30 mouse cellular contexts compared by ENCODE assay signal in genomic region chr19:25404163-25404562, GRCm38 (mm10).
A peak's percentile ranks its signal among the peaks of the same experiment; 100 is the strongest.
DNase-seq lines count a peak whose midpoint lies in the region; ATAC-seq and TF ChIP-seq lines count a peak whose summit lies in the region.
"Had no signal": no experiment of that assay in that cellular context is flagged by ENCODE, and none has a peak within 500 bp of the region (broad histone marks: within the 10 kb centered on the region; RNA-seq: fewer than 3 reads in every experiment).

No protein-coding gene starts in this region.

- H3K27me3 ChIP-seq in limb, embryonic 12.5 days: no peaks in the 10 kb centered on the region
- H3K27me3 ChIP-seq in limb, embryonic 10.5 days (ENCODE audit: low read depth, poor library complexity, severe bottlenecking): no peaks in the 10 kb centered on the region
- no peaks in the 10 kb centered on the region for H3K27me3 ChIP-seq in limb, embryonic 14.5 days (ENCODE audit: control insufficient read depth, insufficient read depth, low read length)
- H3K27me3 ChIP-seq: CH12.LX; embryonic facial prominence, embryonic 13.5 days; forebrain, embryonic 15.5 days; heart, embryonic 13.5 days had no signal

- H3K9ac ChIP-seq in limb, embryonic 12.5 days (replicated peaks): no peak overlapping the region
- no peak overlapping the region for H3K9ac ChIP-seq in limb, embryonic 14.5 days (ENCODE audit: low read depth, low read length, severe bottlenecking)
- H3K9ac ChIP-seq: embryonic facial prominence, embryonic 13.5 days; forebrain, embryonic 12.5 days; forebrain, embryonic 15.5 days; heart, embryonic 13.5 days; hindbrain, embryonic 14.5 days had no signal

- peak; percentile 70 for ATAC-seq in limb, embryonic 12.5 days (ENCODE audit: insufficient number of reproducible peaks, insufficient read depth, low FRiP score, low TSS enrichment, low read depth)
- peak; percentile 82 for ATAC-seq in limb, embryonic 14.5 days (ENCODE audit: low FRiP score, low read depth)
- ATAC-seq: forebrain, embryonic 15.5 days had no signal

- TF ChIP-seq POLR2A in limb, embryonic 14.5 days (IDR thresholded peaks at IDR 0.05; ENCODE audit: borderline replicate concordance, extremely low read depth, insufficient read depth, insufficient read length): no peak

- H3K36me3 ChIP-seq in limb, embryonic 12.5 days: peaks cover 3% of the 10 kb centered on the region
- peaks cover 4% of the 10 kb centered on the region for H3K36me3 ChIP-seq in limb, embryonic 10.5 days
- peaks cover under 1% of the 10 kb centered on the region; the same call in 1 of the 2 replicates for H3K36me3 ChIP-seq in limb, embryonic 14.5 days (ENCODE audit: control insufficient read depth, insufficient read depth, low read length)
- H3K36me3 ChIP-seq: forebrain, embryonic 12.5 days; forebrain, embryonic 15.5 days; G1E had no signal

- H3K4me3 ChIP-seq in limb, embryonic 12.5 days (replicated peaks): no peak overlapping the region
- H3K4me3 ChIP-seq in limb, embryonic 10.5 days: no peak overlapping the region
- no peak overlapping the region for H3K4me3 ChIP-seq in limb, embryonic 14.5 days (replicated peaks; ENCODE audit: low read length)
- H3K4me3 ChIP-seq: embryonic facial prominence, embryonic 10.5 days; embryonic facial prominence, embryonic 13.5 days; erythroblast, embryonic 14.5 days; forebrain, embryonic 12.5 days; forebrain, embryonic 15.5 days; heart, adult 2 months; heart, embryonic 10.5 days; heart, embryonic 13.5 days had no signal

- H3K4me1 ChIP-seq in limb, embryonic 12.5 days (replicated peaks): peaks cover 83% of the 10 kb centered on the region
- peaks cover 76% of the 10 kb centered on the region for H3K4me1 ChIP-seq in limb, embryonic 10.5 days
- peaks cover 78% of the 10 kb centered on the region for H3K4me1 ChIP-seq in limb, embryonic 14.5 days (ENCODE audit: control insufficient read depth, insufficient read depth, low read length)

- DNase-seq in kidney, postnatal 14 days: peak; percentile 42
- DNase-seq in kidney, postnatal 4 days: no peak
- DNase-seq in limb, embryonic 10.5 days (ENCODE audit: low spot score): no peak
- DNase-seq in forelimb bud, embryonic 11.5 days (ENCODE audit: low read depth, low spot score): peak; percentile 40
- DNase-seq in limb, embryonic 14.5 days (ENCODE audit: low spot score): peak; percentile 72
- no peak for DNase-seq in right cerebral cortex, postnatal 36 days (ENCODE audit: low spot score in 2 of 2)
- DNase-seq: adrenal gland, adult 8-10 months; adrenal gland, postnatal 25 days; B cell, adult 2 months; cerebellum, adult 11-12 months; cerebellum, adult 8-10 months; cerebellum, postnatal 10 days; cerebellum, postnatal 36 days; embryo, embryonic 11 days; gastrocnemius, postnatal 10 days; gastrocnemius, postnatal 36 days; heart, adult 2 months; heart, postnatal 14 days; heart, postnatal 4 days had no signal

- no peaks in the 10 kb centered on the region for H3K9me3 ChIP-seq in limb, embryonic 12.5 days
- no peaks in the 10 kb centered on the region for H3K9me3 ChIP-seq in limb, embryonic 10.5 days (replicated peaks)
- no peaks in the 10 kb centered on the region for H3K9me3 ChIP-seq in limb, embryonic 14.5 days (ENCODE audit: control insufficient read depth, low read length)
- H3K9me3 ChIP-seq: embryonic facial prominence, embryonic 10.5 days; embryonic facial prominence, embryonic 13.5 days; forebrain, embryonic 12.5 days; forebrain, embryonic 15.5 days; heart, embryonic 10.5 days; heart, embryonic 13.5 days had no signal

- 22% methylated on average over 4 of the region's 4 CpGs for WGBS in limb, embryonic 12.5 days
- 84% methylated on average over 4 of the region's 4 CpGs for WGBS in limb, embryonic 10.5 days
- WGBS in limb, embryonic 14.5 days: 21% methylated on average over 4 of the region's 4 CpGs

- peak overlapping the region; percentile 15; the same call in 1 of the 2 replicates for H3K4me2 ChIP-seq in limb, embryonic 12.5 days
- H3K4me2 ChIP-seq in limb, embryonic 14.5 days (replicated peaks; ENCODE audit: low read depth, low read length, severe bottlenecking): no peak overlapping the region
- H3K4me2 ChIP-seq: embryonic facial prominence, embryonic 13.5 days; forebrain, embryonic 12.5 days; forebrain, embryonic 15.5 days; heart, embryonic 13.5 days; hindbrain, embryonic 14.5 days had no signal

- H3K27ac ChIP-seq in limb, embryonic 12.5 days: peak overlapping the region; percentile 83
- H3K27ac ChIP-seq in limb, embryonic 10.5 days: no peak overlapping the region
- peak overlapping the region; percentile 73 for H3K27ac ChIP-seq in limb, embryonic 14.5 days (replicated peaks; ENCODE audit: low read depth, low read length)
- H3K27ac ChIP-seq: embryonic facial prominence, embryonic 10.5 days; embryonic facial prominence, embryonic 13.5 days; forebrain, embryonic 12.5 days; forebrain, embryonic 15.5 days; heart, adult 2 months; heart, embryonic 10.5 days; hindbrain, embryonic 14.5 days had no signal

Comparison
In these comparisons a context has a peak if more than half of its experiments do, and no peak if none do; other contexts are left out.
1. DNase-seq: peak in kidney, postnatal 14 days (single experiment), forelimb bud, embryonic 11.5 days (single experiment) and limb, embryonic 14.5 days (single experiment); none in kidney, postnatal 4 days (0 of 2), limb, embryonic 10.5 days (single experiment) and right cerebral cortex, postnatal 36 days (0 of 2).